Mouse (Mus musculus): Measurements from ENCODE around the gene Naa80.
"Not testable (repeated sequence)": the region's sequence is repeated elsewhere in the genome, so short reads cannot be mapped to it uniquely, and the experiment has no call there.

Gene Naa80

GRCm38 (mm10) chr9:107551117-107551889 is 27.4 kb upstream of the Naa80 start, which contains the start of gene Rassf1:
Gene Rassf1, plus strand, starts transcription at chr9:107551555.
- peak; percentile 91 for DNase-seq (ENCODE audit: low spot score)

GRCm38 (mm10) chr9:107551890-107552355 is 26.8 kb upstream of the Naa80 start:
- no peak for DNase-seq (ENCODE audit: low spot score)

- no peak for DNase-seq (ENCODE audit: low spot score)
These were observed 25.8 kb upstream of the Naa80 start for GRCm38 (mm10) chr9:107552690-107553393.

GRCm38 (mm10) chr9:107553541-107554318 is 25.0 kb upstream of the Naa80 start:
- peak; percentile 41 for DNase-seq (ENCODE audit: low spot score)

- DNase-seq (ENCODE audit: low spot score): peak; percentile 98
These were observed 24.3 kb upstream of the Naa80 start for GRCm38 (mm10) chr9:107554319-107554825.

- no peak for DNase-seq (ENCODE audit: low spot score)
These were observed 23.6 kb upstream of the Naa80 start for GRCm38 (mm10) chr9:107555031-107555457.

GRCm38 (mm10) chr9:107555701-107556100 is 23.0 kb upstream of the Naa80 start:
- DNase-seq (ENCODE audit: low spot score): no peak

GRCm38 (mm10) chr9:107556346-107556745 is 22.3 kb upstream of the Naa80 start:
- DNase-seq (ENCODE audit: low spot score): no peak

GRCm38 (mm10) chr9:107563029-107563581 is 15.6 kb upstream of the Naa80 start, which contains the start of gene Tusc2:
Gene Tusc2, plus strand, starts transcription at chr9:107563255.
- peak; percentile 92 for DNase-seq (ENCODE audit: low spot score)

- not testable (repeated sequence) for DNase-seq (ENCODE audit: low spot score)
These were observed 13.1 kb upstream of the Naa80 start for GRCm38 (mm10) chr9:107565556-107565955.

- peak; percentile 53 for DNase-seq (ENCODE audit: low spot score)
These were observed 12.5 kb upstream of the Naa80 start for GRCm38 (mm10) chr9:107566041-107566709.

GRCm38 (mm10) chr9:107566855-107567254 is 11.8 kb upstream of the Naa80 start:
- DNase-seq (ENCODE audit: low spot score): no peak

- no peak for DNase-seq (ENCODE audit: low spot score)
These were observed 10.9 kb upstream of the Naa80 start, which contains the start of gene Hyal2 for GRCm38 (mm10) chr9:107567702-107568319. Gene Hyal2, plus strand, starts transcription at chr9:107567945.

- DNase-seq (ENCODE audit: low spot score): peak; percentile 72
These were observed 10.1 kb upstream of the Naa80 start for GRCm38 (mm10) chr9:107568331-107569261.

- DNase-seq (ENCODE audit: low spot score): no peak
These were observed 9.4 kb upstream of the Naa80 start for GRCm38 (mm10) chr9:107569270-107569669.

- no peak for DNase-seq (ENCODE audit: low spot score)
These were observed 8.7 kb upstream of the Naa80 start for GRCm38 (mm10) chr9:107570016-107570415.

- no peak for DNase-seq (ENCODE audit: low spot score)
These were observed 7.8 kb upstream of the Naa80 start for GRCm38 (mm10) chr9:107570845-107571244.

GRCm38 (mm10) chr9:107571534-107572326 is 7.0 kb upstream of the Naa80 start:
- DNase-seq (ENCODE audit: low spot score): no peak

GRCm38 (mm10) chr9:107572327-107572662 is 6.4 kb upstream of the Naa80 start:
- no peak for DNase-seq (ENCODE audit: low spot score)
